Mouse (Mus musculus): ENCODE results near the gene Tssk4. TPM values are rescaled to one million over a fixed set of nuclear protein-coding genes. Genes with fewer than 3 reads are reported as not detected.

Tssk4 gene
- polyA plus RNA-seq, 1 experiment from 2014 or later: 0.58 TPM

DNA sequence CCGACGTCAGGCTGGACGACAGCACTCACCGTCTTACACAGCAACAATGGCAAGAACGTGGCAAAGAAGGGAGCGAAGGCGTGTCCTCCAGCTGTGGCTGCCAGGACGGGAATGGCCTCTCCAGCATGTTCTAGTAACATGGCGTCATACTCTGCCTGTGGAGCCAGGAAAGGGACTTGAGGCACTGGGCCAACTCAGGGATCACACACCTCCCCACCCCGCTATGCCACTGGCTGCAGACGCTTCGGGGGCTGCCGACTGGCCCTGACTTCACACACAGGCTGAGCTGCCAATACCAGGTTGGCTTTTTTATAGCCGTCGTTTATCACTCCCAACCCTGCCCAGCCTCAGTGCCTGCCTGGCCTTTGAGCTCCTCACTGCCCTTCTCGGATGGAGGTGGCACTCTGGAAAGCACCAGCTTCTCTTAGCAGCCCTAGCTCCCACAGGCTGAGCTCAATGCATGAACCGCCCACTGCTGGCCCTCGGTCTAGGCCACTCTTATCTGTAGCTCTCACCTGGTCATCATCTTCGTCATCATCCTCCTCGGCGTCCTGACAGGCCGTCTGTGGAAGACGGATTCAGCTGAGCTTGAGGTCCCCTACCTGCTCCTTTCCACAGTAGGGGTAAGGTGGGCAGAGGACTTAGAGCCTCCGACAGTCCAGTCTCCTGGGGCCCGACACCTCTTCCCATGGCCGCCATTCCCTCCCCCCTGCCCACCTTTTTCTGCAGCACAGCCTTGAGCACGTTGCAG lies 21.7 kb upstream of the Tssk4 start:
- Histone ChIP-seq H3K27me3 (ENCODE audit: poor library complexity, severe bottlenecking) (no peaks in the 10 kb centered on the region), H3K4me3 (no peak overlapping the region), H3K27ac (no peak overlapping the region), H3K9me3 (no peaks in the 10 kb centered on the region), H3K36me3 (replicated peaks) (peaks cover 100% of the 10 kb centered on the region), H3K4me1 (no peaks in the 10 kb centered on the region)
- DNase-seq (ENCODE audit: extremely low spot score, low spot score): no peak
- 93% methylated on average over 27 of the region's 27 CpGs for WGBS

DNA sequence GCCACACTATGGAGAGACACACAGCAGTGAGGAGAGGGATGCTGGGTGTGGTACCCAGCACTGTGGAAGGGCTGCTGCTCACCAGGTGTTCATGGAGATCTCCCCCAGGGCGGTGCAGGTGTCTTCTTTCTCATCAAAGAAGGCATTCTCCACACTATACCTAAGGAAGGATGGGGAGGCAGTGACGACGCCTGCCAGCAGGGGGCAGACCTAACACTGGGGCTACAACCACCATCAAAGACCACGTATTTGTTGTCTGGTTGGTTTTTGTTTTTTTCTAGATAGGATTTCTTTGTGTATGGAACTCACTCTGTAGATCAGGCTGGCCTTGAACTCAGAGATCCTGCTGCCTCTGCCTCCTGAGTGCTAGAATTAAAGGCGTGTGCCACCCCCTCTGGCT lies 20.7 kb upstream of the Tssk4 start:
- Histone ChIP-seq H3K36me3 (replicated peaks) (peaks cover 100% of the 10 kb centered on the region), H3K4me3 (no peak overlapping the region), H3K4me1 (peaks cover 5% of the 10 kb centered on the region), H3K27me3 (ENCODE audit: poor library complexity, severe bottlenecking) (no peaks in the 10 kb centered on the region), H3K9me3 (no peaks in the 10 kb centered on the region), H3K27ac (no peak overlapping the region)
- DNase-seq (ENCODE audit: extremely low spot score, low spot score): no peak
- WGBS: 59% methylated on average over 5 of the region's 5 CpGs

DNA sequence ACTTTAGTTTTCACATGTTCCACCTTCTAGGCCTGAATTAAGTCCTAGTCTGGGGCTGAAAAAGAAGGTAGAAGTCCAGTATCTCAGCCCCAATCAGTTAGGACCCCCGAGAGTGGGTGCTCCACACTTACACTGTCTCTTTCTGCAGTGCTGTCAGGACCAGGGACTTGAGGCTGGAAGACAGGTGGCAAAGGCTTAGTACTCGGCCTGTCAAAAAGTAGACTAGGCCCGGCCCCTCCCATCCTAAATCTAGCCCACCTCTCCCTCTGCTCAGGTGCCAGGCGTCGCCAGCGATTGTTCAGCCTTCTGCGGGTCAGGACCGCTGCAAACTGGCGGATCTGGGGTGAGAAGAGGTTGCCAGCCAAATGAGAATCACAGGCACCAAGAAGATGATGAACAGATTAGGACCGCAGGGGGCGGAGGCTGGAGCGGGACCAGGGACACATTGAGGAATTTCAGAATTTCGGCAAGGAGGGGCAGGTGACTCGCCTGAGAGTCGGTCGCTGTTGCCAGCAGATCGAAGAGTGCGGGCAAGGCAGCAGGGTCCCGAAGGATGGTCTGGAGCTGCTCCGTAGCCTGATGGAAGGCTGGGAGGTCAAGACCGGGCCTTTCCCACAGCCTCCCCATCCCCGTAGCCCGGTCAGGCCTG lies 15.0 kb upstream of the Tssk4 start:
- peaks cover 85% of the 10 kb centered on the region for H3K36me3 ChIP-seq (replicated peaks)
- peak; percentile 36 for DNase-seq (ENCODE audit: extremely low spot score, low spot score)
- H3K4me3 ChIP-seq: peak overlapping the region; percentile 79
- H3K9me3 ChIP-seq: no peaks in the 10 kb centered on the region
- WGBS: 3% methylated on average over 23 of the region's 23 CpGs
- no peaks in the 10 kb centered on the region for H3K27me3 ChIP-seq (ENCODE audit: poor library complexity, severe bottlenecking)
- H3K4me1 ChIP-seq: peaks cover 25% of the 10 kb centered on the region
- H3K27ac ChIP-seq: peak overlapping the region; percentile 88

DNA sequence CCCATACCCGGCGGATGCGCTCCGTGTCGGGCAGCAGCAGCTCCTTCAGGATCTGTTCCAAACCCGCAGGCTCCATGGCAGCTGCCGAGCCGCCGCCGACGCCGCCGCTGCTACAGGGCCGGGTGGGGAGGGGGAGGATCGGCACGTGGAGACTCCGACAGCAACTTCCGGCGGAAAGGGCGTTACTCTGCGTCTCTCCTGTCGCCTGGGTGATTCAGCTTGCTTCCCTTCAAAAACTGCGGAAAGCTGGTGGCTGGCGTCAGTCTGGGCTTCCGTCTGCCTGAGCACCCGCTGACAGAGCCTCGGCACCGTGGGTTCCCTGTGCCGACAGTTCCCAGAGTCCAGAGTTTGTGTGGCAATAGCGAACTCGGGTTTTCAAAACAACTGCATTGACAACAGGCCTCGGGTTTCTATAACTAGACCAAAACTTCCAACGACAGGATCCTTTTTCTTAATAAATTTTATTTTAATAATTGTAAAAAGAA lies 14.4 kb upstream of the Tssk4 start, which contains the start of gene Ipo4:
Gene Ipo4, minus strand, starts transcription at position 435 of the 485 bp plus-strand sequence.
- H3K4me3 ChIP-seq: peak within 1 kb of the TSS; percentile 79
- H3K36me3 ChIP-seq (replicated peaks): peaks cover 85% of the 10 kb centered on the region
- 3% methylated on average over 33 of the region's 33 CpGs for WGBS

DNA sequence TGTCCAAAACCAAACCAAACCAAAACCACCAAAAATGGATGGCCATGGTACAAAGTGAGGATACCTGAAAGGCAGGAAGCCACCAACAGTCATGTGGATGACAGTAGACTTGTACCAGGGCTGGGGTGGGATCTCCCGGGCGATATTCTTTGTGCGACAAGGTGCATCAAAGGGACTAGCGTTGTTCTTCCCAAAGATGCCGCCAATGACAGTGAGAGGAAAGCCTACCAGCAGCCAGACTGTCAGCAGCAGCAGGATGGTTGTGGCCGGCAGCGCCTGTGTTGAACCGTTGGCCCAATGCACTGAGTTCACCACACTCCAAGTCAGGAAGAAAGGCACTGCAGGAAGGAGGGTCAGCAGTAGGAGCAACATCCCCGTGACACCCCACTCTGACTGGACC lies 12.2 kb upstream of the Tssk4 start, which contains the start of gene Gm49378:
Gene Gm49378, minus strand, starts transcription at position 101 of the 400 bp plus-strand sequence.
- WGBS: 95% methylated on average over 9 of the region's 9 CpGs
- H3K36me3 ChIP-seq (replicated peaks): peaks cover 76% of the 10 kb centered on the region
- DNase-seq (ENCODE audit: extremely low spot score, low spot score): no peak
- H3K27ac ChIP-seq: no peak within 1 kb of the TSS
- no peaks in the 10 kb centered on the region for H3K27me3 ChIP-seq (ENCODE audit: poor library complexity, severe bottlenecking)
- H3K4me1 ChIP-seq: peaks cover 40% of the 10 kb centered on the region
- H3K9me3 ChIP-seq: no peaks in the 10 kb centered on the region
- H3K4me3 ChIP-seq: no peak within 1 kb of the TSS

More for the DNA sequence above, 14.4 kb upstream of the Tssk4 start, which contains the start of gene Ipo4:
- Histone ChIP-seq H3K27ac (peak within 1 kb of the TSS; percentile 88), H3K27me3 (ENCODE audit: poor library complexity, severe bottlenecking) (no peaks in the 10 kb centered on the region), H3K4me1 (peaks cover 25% of the 10 kb centered on the region), H3K9me3 (no peaks in the 10 kb centered on the region)
- DNase-seq (ENCODE audit: extremely low spot score, low spot score): peak; percentile 91

DNA sequence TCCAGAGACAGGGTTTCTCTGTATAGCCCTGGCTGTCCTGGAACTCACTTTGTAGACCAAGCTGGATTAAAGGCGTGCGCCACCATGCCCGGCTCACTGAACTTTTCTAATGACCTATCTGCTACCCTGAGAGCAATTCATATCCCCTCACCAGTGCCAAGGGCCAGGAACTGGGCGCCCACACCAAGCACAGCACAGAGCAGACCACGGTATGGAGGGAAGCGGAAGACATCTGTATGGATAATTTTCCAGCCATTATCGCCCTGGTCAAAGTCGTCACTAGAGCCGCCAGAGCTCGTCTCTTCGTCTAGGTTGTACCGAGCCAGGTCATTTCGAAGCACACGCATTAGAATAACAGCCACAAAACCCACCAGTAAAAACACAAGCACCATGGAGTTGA lies 9.2 kb upstream of the Tssk4 start:
- peaks cover 38% of the 10 kb centered on the region for H3K4me1 ChIP-seq
- no peak for DNase-seq (ENCODE audit: extremely low spot score, low spot score)
- no peaks in the 10 kb centered on the region for H3K27me3 ChIP-seq (ENCODE audit: poor library complexity, severe bottlenecking)
- H3K36me3 ChIP-seq (replicated peaks): peaks cover 66% of the 10 kb centered on the region
- WGBS: 94% methylated on average over 14 of the region's 14 CpGs
- H3K4me3 ChIP-seq: no peak overlapping the region
- no peaks in the 10 kb centered on the region for H3K9me3 ChIP-seq
- H3K27ac ChIP-seq: no peak overlapping the region

DNA sequence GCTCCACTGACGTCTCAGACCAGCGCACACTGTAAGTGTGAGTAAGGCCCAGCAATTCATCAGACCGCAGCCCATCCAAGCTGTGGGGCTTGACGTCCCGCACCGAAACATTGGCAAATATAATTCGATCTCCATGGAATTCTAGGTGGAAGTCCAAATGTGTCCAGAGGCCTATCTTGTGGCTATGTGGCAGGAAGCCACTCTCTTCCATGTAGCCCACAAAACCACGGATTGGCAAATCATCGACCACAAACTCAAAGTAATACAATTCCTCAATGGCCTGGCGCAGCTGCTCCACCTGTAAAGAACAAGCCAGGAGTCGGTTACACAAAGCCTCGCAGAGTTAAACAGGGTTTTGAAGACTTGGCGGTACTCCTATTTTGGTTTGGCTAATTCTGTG lies 8.7 kb upstream of the Tssk4 start:
- H3K4me1 ChIP-seq: peaks cover 34% of the 10 kb centered on the region

DNA sequence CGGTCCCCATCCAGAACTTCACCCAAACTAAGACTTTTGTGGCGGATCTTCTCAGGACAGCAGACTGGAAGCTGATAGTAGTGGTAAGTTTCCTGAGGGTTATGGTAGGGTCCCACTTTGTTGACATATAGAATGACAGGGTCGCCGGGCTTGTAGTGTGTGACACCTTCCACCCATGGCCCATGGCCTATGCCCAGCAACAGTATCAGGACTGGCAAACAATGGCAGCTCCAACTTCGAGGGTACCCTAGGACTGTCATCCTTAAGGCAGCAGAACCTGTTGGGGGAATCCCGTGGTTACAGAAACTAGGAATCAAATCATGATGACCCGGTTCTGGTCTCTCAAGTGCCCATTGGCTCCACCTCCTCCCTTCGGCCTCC lies 7.3 kb upstream of the Tssk4 start:
- Histone ChIP-seq H3K36me3 (replicated peaks) (peaks cover 67% of the 10 kb centered on the region), H3K9me3 (no peaks in the 10 kb centered on the region), H3K4me3 (peak overlapping the region; percentile 97), H3K27ac (peak overlapping the region; percentile 100), H3K4me1 (peaks cover 32% of the 10 kb centered on the region), H3K27me3 (ENCODE audit: poor library complexity, severe bottlenecking) (no peaks in the 10 kb centered on the region)
- WGBS: 22% methylated on average over 8 of the region's 8 CpGs
- no peak for DNase-seq (ENCODE audit: extremely low spot score, low spot score)

More for the DNA sequence above, 8.7 kb upstream of the Tssk4 start:
- Histone ChIP-seq H3K27me3 (ENCODE audit: poor library complexity, severe bottlenecking) (no peaks in the 10 kb centered on the region), H3K36me3 (replicated peaks) (peaks cover 67% of the 10 kb centered on the region), H3K4me3 (no peak overlapping the region), H3K9me3 (no peaks in the 10 kb centered on the region), H3K27ac (no peak overlapping the region)
- DNase-seq (ENCODE audit: extremely low spot score, low spot score): no peak
- 96% methylated on average over 13 of the region's 13 CpGs for WGBS

DNA sequence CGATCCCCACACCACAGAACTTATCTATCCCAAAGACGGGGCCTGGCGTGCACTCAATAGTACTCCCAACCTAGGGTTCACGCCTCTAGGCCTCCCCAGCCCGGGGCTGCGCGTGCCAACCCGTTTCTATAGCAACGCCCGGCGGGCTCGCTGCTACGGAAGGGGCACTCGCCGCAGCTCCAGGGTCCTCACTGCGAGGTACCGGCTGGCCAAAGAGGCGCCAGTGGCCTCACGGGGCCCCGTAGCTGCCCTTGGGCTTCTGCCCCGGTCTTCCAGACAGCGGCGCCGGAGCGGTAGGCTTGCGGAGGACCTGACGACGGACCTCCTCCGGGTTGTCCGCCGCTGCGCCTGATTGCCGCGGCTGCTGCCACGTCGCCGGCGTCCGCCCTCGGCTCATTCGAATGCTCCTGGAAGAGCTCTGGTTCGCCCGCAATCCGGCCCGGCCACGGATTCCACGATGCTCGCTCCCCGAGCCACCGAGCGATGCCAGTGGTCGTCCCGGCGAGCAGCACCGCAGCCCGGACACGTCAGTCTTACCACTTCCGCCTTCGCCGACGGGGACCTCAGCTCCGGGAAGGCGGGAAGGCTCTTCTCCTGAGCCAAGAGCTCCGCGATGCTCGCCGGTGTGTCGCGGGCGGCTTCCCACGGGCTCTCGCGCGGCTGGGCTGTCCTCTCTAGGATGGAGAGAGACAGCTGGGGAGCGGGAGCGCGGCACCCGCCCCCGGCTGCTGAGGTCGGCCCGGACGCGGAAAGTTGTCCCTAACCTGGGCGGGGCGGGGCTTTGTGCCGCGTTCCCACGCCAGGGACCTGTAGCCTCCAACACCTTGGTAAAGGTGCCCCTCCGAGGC lies 6.7 kb upstream of the Tssk4 start, which contains the start of gene Tm9sf1:
Gene Tm9sf1, minus strand, starts transcription at position 747 of the 848 bp plus-strand sequence.
- peak within 1 kb of the TSS; percentile 97 for H3K4me3 ChIP-seq
- H3K4me1 ChIP-seq: peaks cover 32% of the 10 kb centered on the region
- peak within 1 kb of the TSS; percentile 100 for H3K27ac ChIP-seq
- H3K27me3 ChIP-seq (ENCODE audit: poor library complexity, severe bottlenecking): no peaks in the 10 kb centered on the region
- peak; percentile 85 for DNase-seq (ENCODE audit: extremely low spot score, low spot score)
- H3K36me3 ChIP-seq (replicated peaks): peaks cover 62% of the 10 kb centered on the region
- H3K9me3 ChIP-seq: no peaks in the 10 kb centered on the region
- under 1% methylated on average over 89 of the region's 89 CpGs for WGBS

DNA sequence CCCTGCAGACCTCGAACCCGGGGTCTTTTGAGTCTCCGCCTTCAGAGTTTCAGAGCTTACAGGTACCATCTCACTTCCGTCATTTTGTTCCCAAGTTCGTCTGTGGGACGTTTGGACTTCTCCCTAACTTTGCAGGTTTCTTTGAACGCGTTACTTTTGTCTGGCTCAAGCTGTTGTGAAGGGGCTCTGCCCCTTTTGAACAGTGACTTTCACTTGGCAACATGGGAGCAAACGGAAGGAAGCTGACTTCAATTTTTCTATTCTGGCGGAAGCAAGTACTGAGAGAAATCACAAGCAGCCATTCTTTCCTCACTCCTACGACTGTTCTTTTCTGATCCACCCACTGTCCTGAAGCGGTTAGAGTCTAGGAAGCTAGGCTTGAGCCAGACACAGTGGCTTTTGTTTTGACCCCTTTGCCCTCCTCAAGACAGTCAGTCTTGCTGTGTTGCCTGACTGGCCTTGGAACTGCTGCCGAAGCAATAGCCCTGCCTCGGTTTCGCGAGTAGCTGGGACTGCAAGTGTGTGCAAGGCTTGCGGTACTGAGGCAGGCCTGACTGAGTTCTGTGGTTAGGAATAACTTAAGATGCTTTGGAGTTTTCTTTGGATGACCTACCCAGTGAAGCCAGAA lies 5.6 kb upstream of the Tssk4 start:
- Histone ChIP-seq H3K27ac (peak overlapping the region; percentile 100), H3K36me3 (replicated peaks) (peaks cover 51% of the 10 kb centered on the region), H3K4me1 (peaks cover 32% of the 10 kb centered on the region), H3K9me3 (no peaks in the 10 kb centered on the region), H3K4me3 (peak overlapping the region; percentile 97), H3K27me3 (ENCODE audit: poor library complexity, severe bottlenecking) (no peaks in the 10 kb centered on the region)
- 34% methylated on average over 17 of the region's 17 CpGs for WGBS
- no peak for DNase-seq (ENCODE audit: extremely low spot score, low spot score)

DNA sequence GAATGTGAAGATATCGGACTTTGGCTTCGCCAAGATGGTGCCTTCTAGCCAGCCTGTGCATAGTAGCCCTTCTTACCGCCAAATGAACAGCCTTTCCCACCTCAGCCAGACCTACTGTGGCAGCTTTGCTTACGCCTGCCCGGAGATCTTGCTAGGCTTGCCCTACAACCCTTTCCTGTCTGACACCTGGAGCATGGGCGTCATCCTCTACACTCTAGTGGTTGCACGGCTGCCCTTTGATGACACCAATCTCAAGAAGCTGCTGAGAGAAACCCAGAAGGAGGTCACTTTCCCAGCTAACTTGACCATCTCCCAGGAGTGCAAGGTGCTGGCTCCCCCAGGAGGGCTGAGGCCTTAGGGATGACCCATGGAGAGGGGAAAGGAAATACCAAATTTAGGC lies 1.5 kb downstream of the Tssk4 start:
- H3K36me3 ChIP-seq (replicated peaks): peaks cover 12% of the 10 kb centered on the region
- H3K27me3 ChIP-seq (ENCODE audit: poor library complexity, severe bottlenecking): no peaks in the 10 kb centered on the region
- no peaks in the 10 kb centered on the region for H3K4me1 ChIP-seq
- no peak overlapping the region for H3K4me3 ChIP-seq
- 87% methylated on average over 7 of the region's 7 CpGs for WGBS
- no peak overlapping the region for H3K27ac ChIP-seq
- DNase-seq (ENCODE audit: extremely low spot score, low spot score): no peak
- H3K9me3 ChIP-seq: no peaks in the 10 kb centered on the region

DNA sequence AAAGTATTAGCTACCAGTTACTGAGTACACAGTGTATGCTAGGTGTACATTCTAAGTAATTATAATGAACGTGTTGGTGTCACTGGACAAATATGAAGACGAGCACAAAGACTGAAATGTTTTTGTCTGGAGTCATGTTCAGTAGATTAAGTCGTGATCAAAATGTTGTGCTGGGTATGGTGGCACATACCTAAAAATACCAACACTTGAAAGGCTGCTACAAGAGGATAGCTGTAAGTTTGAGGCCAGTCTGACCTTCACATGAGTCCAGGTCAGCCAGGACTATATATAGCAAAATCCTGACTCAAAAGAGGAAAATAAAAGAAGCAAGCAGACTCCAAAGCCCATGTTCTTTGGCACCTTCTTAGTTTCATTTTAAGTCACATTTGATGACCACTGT lies 7.0 kb downstream of the Tssk4 start:
- peaks cover 32% of the 10 kb centered on the region for H3K36me3 ChIP-seq (replicated peaks)
- H3K4me1 ChIP-seq: peaks cover 13% of the 10 kb centered on the region
- no peaks in the 10 kb centered on the region for H3K9me3 ChIP-seq
- no peak overlapping the region for H3K27ac ChIP-seq
- no peaks in the 10 kb centered on the region for H3K27me3 ChIP-seq (ENCODE audit: poor library complexity, severe bottlenecking)
- 89% methylated on average over 3 of the region's 3 CpGs for WGBS
- no peak for DNase-seq (ENCODE audit: extremely low spot score, low spot score)
- no peak overlapping the region for H3K4me3 ChIP-seq
